Mouse (Mus musculus) kidney, postnatal 14 days (tissue): ENCODE results near the gene Rsrp1.

Source experiments
- DNase-seq: peaks from one replicate; pipeline ENCODE4 v3.0.0; 2022; ENCODE audit warnings: mixed read lengths

Rsrp1 gene

DNA sequence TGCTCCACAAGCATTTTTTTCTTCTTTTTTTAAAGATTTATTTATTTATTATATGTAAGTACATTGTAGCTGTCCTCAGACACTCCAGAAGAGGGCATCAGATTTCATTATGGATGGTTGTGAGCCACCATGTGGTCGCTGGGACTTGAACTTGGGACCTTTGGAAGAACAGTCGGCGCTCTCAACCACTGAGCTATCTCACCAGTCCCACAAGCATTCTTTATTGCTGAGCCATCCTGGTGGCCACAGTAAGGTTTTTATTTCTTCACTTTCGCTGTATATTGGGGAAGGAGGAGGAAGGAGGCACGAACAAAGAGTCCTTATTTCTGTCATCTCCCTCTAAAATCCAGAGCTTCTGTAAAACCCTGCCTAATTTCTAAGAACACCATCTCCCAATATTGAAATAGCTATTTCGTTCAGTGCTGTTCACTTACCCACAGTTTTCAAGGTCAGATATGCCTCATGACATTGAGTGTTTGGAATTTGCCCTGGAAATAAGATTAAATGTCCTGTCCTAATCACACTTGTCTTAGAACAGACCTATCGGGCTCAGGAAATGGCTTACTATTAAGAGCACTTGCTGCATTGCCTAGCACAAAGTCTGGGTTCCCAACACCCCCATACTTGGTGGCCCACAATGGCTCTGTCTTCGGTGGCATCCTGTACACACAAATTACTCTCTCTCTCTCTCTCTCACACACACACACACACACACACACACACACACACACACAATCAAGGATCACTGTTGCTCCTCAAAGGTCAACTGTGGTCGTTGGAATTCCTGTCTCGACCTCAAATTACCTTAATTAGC lies 1.1 kb upstream of the Rsrp1 start:
- DNase-seq: no peak

DNA sequence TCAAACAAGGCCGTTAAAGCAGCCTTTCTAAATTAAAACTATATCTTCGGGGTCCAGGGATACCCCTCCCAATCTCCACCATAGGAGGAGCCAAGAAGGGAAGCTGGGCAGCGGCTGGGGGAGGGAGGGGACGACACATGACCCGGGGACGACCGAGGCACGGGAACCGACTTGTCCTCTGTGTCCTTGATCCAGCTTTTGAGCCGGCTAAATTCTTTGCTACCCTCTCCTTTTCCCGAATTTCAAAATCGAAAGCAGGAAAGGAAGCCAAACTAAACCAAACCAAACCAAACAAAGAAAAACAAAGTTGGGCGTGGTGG lies 507 bp upstream of the Rsrp1 start:
- DNase-seq: peak; percentile 84

DNA sequence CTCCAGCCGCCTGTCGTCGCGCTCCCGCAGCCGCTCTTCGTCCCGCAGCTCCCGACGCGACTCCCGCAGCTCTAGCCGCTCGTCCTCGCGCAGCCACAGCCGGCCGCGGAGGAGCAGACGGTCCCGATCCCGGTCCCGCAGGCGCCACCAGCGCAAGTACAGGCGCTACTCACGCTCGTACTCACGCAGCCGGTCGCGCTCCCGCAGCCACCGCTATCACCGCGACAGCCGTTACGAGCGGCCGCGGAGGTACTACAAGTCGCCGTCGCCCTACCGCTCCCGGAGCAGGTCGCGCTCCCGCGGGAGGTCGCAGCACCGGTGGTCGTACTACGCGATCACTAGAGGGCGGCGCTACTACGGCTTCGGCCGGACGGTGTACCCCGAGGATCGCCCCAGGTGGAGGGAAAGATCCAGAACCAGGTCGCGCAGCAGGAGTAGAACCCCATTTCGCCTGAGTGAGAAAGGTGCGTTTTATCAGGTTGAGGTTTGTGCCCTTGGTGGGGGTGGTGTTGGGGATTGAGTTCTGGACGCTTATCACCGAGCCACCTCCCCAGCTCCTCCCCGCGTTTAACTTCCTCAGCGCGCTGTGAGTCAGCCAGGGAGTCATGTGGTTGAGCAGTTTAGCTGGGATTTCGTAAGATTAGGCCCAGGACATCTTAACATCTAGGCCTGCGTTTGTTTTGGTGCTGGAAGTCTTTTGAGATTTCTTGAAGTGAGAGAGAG lies 788 bp downstream of the Rsrp1 start:
- peak; percentile 66 for DNase-seq

DNA sequence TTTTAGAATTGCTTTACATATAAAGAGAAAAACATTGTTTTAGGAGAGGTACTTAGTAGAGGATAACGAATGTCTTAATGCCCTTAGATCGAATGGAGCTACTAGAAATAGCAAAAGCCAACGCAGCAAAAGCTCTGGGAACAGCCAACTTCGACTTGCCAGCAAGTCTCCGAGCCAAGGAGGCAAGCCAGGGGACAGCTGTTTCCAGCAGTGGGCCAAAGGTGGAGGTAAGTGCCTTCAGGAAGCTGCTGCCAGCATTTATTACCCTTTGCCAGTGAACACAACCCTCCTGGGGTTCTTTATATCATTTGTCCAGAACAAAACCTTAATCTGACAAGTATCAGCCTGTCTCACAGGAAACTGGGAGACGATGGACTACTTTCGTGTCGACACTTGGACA lies 1.8 kb downstream of the Rsrp1 start:
- DNase-seq: peak; percentile 45

DNA sequence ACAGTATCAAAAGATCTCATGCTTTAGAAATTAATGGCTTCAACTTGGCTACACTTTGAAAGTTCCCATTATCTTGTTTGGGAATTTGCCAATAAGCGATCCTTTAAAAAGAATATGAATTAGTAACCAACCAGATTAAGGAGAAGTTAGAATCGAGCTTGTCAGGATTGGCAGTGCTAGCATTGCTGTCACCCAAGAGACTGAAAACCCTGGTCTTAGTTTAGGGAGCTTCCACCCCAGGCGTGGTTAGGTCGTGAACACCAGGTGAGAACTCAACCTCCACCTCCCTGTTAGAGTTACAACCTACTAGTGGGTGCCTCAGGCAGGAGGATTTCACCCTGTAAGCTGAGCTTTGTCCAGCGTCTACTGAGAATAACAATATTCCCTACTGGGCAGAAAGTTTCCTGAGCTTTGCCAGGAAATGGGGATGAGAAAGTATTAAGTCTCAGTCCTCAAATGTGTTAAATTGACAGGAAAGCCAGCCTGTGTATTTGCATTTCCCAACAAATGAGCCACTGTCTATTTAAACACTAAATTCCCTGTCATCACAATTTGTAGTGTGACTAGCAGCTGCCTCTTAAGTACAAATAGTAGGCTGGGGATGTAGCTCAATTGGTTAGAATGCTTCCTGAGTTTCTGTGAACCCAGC lies 4.5 kb downstream of the Rsrp1 start:
- DNase-seq: no peak

DNA sequence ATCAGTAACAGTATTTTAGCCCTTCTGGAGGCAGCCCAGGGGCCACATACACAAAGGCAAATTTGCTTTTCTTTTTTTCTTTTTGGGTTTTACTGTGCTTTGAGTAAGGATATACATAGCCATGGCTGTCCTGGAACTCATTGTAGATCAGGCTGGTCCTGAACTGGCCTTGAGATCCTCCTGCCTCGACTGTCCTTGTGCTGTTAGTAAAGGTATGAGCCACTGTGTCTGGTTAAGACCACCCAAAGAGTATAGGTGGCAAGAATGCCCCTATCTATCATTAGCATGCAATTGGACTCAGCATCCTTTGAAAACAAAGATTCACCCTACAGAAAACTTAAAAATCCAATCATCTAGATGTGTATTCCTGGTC lies 5.1 kb downstream of the Rsrp1 start:
- DNase-seq: no peak

DNA sequence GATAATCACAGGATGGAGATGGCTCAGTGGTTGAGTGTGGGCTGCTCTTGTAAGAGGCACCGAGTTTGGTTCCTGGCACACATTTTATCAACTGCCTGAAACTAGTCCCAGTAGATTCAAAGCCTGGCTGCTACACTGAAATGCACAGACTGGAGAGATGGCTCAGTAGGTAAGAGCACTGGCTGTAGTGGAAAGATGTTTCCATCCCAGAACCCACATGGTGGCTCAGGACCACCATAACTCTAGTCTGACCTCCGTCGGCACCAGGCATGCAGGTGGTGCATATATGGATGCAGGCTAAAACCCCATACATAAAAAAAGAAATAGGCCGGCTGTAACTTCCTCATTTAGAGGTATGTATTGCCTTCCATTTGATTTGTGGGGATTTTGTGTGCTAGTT lies 6.1 kb downstream of the Rsrp1 start:
- no peak for DNase-seq

DNA sequence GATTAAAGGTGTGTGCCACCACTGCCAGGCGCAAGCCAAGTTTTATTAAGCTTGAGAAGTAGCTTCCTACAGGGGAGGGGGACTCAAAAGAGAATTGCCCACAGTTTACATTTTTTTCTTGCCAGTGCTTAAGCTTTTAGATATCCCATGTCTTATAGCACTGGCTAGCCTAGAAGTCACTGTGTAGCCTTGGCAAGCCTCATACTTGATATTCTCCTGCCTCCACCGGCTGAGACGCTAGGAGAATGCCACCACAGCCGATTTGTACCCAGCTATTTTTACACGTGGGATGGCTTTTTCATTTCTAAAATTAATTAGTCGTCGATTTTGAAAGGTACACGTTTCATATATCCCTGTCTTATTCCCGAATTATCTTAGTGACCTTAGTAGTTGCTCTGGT lies 6.8 kb downstream of the Rsrp1 start:
- DNase-seq: no peak

DNA sequence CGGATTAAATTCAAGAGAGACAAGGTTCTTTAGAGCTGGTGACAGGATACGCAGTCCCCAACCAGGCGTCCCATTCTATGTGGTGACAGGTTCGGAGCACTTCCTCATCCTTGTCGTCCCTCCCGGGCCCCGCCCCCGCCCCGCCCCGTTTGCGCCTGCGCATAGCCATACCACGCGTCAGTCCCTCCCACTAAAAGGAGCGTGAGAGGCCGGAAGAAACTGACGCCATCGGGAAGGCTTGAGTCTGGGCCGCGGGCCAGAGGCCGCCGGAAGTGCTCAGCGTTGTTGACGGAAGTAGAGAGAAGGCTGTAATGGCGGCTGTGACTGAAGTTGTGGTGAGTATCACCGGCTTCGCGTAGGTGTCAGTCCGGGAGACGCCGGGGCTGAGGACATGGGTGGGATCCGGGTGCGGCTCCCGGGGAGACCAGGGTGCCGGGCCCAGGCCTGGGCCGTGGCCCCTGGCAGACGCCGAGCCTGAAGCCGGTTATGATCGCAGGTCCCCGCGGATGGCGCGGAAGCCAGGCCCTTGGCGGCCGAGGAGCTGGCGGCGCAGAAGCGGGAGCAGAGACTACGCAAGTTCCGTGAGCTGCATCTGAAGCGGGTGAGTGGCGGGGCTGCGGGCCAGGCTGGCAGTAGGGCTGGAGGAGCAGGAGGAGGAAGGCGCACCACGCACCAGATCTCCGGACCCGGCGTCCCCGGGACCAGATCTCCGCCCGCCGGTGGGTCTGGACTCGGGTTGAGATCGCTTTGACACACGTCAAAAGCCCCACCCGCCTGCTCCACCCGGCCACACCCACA lies 7.5 kb downstream of the Rsrp1 start, which contains the start of gene Syf2:
Gene Syf2 (plus strand): TSS at position 215 of the 798 bp plus-strand sequence.
- peak; percentile 97 for DNase-seq

DNA sequence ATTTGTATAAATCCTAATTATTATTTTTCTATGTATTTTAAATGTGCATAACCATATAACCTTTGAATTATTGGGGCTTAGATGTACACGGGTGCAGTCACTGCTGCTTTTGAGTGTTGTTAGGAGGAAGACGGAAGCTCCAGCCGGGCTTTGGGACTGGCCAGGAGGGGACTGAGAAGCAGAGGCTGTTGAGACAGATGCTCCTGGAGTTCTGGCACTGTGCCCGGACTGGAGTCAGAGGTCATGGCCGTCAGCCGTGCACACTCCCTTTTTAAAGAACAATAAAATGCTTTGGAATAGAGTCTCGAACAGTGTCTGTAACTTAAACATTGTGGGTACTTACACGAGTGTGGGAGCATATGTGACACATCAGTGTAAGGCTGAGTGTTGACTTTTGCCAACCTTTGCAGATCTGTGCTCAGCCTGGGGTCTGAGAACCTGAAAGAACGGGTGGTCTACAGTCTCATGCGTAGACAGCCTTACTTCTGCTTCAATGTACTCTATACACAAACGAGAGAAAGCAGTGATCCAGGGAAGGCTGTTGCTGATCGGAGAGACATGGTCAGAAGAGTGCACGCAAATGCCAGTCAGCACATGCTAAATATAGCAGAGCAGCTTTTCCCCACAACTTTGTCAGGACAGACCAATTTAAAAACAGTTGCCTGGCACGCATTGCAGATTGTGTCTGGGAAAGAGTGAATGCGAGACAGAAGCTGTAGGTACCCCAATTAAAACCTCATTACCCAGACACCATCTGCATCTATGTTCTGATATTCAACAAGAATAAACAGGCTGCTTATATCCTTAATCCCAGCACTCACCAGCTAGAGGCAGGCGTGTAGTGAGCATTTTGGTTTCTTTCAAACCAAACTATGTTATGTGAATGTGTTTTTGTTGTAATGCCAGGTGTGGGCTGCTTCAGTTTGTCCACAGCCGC lies 14.1 kb downstream of the Rsrp1 start:
- DNase-seq: peak; percentile 51

DNA sequence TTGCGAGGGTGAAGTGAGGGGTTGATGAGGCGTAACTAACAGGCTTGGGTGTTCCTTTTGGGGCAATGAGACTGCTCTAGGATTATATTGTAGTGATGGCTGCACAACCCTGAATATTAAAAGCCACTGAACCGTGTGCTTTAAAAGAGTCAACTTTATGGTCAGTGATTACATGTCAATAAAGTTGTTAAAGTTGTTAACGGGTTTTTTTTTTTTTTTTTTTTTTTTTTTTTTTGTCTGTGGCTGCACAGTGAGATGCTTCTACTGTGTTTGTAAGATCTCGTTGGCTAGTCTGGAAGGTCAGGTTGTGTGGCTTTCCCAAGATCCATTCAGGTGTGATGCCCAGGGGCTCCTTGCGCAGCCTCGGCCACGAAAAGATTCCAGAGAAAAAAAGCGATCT lies 16.5 kb downstream of the Rsrp1 start:
- DNase-seq: no peak

DNA sequence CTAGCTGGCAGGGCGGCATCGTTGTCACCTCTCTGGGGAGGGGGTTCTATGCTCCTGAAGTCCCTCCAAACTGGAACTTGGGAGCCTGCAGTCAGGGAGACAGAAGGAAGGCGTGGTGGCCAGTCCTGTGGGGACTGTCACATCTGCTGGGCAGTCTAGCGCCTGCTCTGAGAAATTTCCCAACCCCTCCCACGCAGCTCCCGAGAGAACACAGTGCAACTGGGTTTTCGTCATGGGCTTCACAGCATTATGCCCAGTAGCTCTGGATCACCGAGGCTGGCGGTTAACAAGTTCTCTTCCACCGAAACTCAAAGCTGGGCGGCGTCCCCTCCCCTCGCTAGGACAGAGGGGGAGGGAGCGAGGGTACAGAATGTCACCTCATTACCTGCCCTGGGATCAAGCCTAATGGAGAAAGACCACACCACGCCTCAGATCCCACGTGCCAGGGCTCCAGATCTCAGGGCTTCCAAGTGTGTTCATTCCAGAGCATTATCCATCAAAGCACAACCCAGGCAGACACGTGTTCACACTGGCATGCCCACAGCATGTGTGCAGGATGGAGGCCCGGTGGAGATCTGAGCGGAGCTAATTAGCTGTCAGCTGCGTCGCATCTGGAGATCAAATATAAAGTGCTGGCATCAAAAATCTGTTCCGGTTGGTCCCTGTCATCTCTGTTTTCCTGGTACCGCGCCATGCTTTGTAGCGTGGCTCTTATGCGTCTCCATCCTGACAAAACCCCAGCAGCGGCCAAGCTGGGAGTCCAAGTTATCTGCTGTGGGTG lies 20.6 kb downstream of the Rsrp1 start:
- no peak for DNase-seq

DNA sequence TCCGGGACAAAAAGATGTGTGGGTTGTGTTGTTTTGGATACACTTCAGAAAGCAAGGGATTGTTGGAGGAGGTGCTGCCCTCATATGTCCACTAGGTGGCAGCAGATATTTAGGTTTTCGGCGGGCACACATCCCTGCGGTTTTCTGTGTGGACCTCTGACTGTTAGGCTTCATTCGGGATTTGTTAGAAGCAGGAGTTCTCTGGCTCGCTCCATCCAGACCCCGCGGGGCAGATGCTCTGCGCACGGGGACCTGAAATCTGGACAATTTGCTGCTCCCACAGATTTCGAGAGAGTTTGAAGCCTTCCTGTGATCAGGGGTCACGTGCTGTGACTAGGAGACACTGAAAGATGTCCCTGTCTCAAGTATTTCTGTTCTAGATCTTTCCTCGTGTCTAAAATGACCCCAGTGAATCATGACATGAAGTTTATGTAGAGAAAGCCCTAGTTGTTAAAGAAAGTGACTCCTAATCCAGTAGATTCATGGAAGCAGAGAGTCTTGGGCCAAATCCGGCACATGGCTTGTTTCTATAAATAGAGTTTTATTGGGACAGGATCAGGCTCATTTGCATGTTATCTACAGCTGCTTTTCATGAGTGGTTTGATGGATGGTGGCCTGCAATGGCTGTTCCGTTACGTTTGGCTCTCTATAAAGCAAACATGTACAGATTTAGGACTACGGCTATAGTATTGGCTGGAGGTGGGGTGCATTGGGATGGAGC lies 22.8 kb downstream of the Rsrp1 start:
- peak; percentile 77 for DNase-seq

DNA sequence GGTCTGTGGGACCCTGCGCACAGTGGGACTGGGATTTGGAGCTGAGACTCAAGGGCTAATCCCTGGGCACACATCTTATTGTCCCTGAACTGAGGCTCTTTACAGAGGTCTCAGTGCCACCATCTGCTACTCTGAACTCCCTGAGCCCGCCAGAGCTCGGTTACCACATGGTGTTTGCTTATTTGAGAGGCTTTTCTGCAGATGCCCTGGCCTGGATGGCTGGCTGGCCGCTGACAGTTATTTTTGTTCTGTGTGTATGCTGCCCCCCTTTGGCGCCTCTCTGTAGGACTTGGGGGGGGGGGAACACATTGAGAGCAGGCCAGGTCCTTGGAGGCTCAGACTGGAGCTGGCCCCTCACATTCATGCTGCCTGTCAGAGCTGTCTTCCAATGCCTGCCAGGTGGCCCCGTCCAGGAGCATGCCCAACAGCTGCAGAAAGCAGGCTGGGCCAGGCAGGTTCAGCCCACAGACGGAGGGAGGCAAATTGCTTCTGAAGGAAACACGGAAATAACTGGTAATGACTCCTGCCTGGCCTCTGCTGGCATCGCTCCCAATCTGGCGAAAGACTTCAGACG lies 27.2 kb downstream of the Rsrp1 start:
- DNase-seq: peak; percentile 63

DNA sequence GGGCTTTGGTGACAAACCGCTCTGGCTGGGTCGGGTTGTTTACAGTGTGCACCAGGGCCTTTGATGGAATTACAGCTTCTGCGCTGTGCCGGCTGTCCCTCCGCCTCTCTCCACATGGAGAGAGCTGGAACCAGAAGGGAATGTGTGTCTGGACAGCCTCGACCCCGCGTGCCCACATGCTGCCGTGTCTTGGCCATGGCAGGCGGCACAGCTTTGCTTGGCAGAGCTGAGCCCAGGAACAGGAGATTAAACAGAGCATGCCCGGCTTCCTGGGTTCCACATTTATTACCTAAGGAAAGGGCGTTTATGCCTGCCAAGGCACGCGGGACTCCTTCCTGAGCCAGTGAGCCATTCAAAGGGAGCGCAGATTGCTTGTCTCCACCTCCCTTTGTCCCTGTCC lies 31.1 kb downstream of the Rsrp1 start:
- DNase-seq: peak; percentile 23

DNA sequence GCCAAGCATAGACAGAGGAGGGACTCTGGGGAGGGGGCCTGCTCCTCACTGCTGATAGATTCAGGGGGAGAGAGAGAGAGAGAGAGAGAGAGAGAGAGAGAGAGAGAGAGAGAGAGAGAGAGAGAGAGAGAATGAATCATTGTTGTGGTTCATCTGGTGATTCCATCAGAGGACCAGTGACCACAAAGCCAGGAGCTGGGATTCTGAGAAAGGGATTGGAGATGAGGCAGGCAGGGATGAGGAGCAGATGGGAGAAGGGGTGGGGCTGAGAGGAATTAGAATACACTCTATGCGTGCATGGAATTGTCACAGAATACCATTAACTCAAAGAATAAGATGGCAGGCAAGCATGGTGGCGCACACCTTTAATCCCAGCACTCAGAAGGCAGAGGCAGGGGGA lies 31.8 kb downstream of the Rsrp1 start:
- DNase-seq: no peak

DNA sequence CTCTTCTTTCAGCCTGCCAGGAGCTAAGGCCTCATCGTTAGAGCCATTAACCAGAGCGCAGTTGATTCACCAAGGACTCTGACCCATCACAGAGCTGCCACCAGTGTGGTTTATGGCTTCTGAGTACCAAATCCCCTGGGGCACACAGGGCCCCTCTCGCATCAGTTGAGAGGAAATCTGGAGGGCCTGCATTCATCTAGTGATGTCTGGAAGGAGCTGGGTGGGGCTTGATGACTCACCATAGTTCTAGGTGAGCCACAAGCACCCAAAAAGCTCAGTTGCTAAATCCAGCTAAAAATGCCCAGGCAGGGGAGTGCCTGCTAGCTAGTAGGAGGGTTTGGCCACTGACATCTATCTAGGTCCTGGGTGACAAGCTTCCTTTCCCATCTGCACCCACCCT lies 32.5 kb downstream of the Rsrp1 start:
- DNase-seq: no peak

DNA sequence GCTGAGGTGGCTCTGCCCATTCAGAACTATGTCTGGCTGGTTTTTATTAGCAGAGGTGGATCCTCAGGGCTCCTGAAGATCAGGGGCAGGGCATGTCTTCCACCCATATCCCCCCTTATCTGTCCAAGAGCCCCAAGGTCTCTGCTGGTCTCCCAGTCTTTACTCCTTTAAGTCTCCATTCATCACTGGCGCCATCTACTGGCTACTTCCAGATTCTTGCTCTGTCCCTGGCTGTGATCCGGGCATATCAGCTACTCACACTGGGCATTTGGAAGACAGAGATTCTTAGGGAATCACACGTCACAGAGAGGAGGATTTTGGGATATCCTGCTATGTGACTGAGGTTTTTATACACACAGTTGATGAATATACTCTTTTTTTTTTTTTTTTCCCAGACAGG lies 32.9 kb downstream of the Rsrp1 start:
- DNase-seq: peak; percentile 76

DNA sequence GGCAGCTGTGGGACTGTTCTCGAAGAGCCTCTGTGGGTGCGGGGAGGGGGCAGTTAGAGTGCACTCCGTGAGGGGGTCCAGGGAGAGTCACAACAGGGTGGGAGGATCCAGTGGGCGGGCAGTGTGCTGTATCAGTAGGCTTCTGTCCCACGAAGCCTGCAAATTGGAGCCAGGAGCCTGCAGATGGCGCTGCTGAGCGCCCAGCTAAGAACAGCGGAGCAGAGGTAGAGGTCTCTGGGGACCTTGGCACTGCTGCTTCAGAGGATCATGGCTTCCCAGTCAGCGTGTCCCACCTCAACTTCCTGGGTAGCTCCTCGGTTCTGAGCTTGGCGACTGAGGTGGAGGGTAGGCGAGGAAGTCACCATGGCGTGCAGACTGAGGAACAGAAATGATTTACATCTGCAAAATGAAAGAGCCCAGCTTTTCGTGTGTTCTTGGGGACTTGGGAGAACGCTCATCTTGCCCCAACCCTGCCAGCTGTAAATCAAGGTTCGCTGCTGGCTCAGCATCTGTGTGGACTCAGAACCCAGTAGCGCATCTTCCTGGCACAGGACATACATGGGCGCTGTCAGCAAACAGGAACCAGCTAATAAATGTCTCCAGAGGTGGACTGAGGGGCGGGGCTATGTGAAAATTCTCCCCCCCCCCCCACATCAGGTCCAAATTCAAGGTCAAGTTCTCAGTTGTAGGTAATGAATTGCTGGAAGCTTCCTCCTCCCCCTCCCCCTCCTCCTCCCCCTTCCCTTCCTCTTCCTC lies 39.8 kb downstream of the Rsrp1 start:
- DNase-seq: peak; percentile 37
